Mouse (Mus musculus): ENCODE data around the gene Dlgap4.
"Not testable (repeated sequence)": the region's sequence is repeated elsewhere in the genome, so short reads cannot be mapped to it uniquely, and the experiment has no call there.

Gene Dlgap4

GRCm38 (mm10) chr2:156801045-156801444 lies 187.5 kb downstream of the Dlgap4 start:
- DNase-seq (ENCODE audit: low read depth, low spot score) = no peak

GRCm38 (mm10) chr2:156802116-156802515 lies 188.6 kb downstream of the Dlgap4 start:
- DNase-seq (ENCODE audit: low read depth, low spot score) = not testable (repeated sequence)

GRCm38 (mm10) chr2:156803698-156804372 lies 190.3 kb downstream of the Dlgap4 start:
- DNase-seq (ENCODE audit: low read depth, low spot score) = no peak

GRCm38 (mm10) chr2:156804589-156804988 lies 191.1 kb downstream of the Dlgap4 start:
- DNase-seq (ENCODE audit: low read depth, low spot score) = no peak

- DNase-seq (ENCODE audit: low read depth, low spot score) = no peak
Observed at GRCm38 (mm10) chr2:156806886-156807285, 193.4 kb downstream of the Dlgap4 start.

GRCm38 (mm10) chr2:156809579-156809978 lies 196.1 kb downstream of the Dlgap4 start:
- peak; percentile 30 for DNase-seq (ENCODE audit: low read depth, low spot score)

GRCm38 (mm10) chr2:156810716-156811115 lies 197.2 kb downstream of the Dlgap4 start:
- DNase-seq (ENCODE audit: low read depth, low spot score) = no peak

- DNase-seq (ENCODE audit: low read depth, low spot score) = no peak
Observed at GRCm38 (mm10) chr2:156811556-156811955, 198.1 kb downstream of the Dlgap4 start.

All from brain, embryonic 18.5 days (tissue).